Mouse (Mus musculus) midbrain, embryonic 16.5 days (tissue): ENCODE results near the gene Ccdc130. TPM values are rescaled to one million over a fixed set of nuclear protein-coding genes. Genes with fewer than 3 reads are reported as not detected.

Experiments
- ATAC-seq: fragments of 200-750 bp; cut with Nextera tagmentation; 2 replicates; pipeline ENCODE4 v1.8.0; 2017; ENCODE audit warnings: moderate TSS enrichment
- H3K27ac ChIP-seq: fragments of 300-500 bp; sonication (generic); 2 replicates; pipeline ENCODE4 v1.5.1; 2014; ENCODE audit warnings: mild to moderate bottlenecking, low read length, mixed read lengths
- H3K27me3 ChIP-seq: fragments of 300-500 bp; sonication (generic); 2 replicates; pipeline ENCODE4 v1.6.1; 2014; ENCODE audit warnings: low read depth, low read length, mixed read lengths; ENCODE audit not compliant: control insufficient read depth, insufficient read depth
- H3K36me3 ChIP-seq: fragments of 300-500 bp; sonication (generic); 2 replicates; pipeline ENCODE4 v1.6.1; 2014; ENCODE audit warnings: mild to moderate bottlenecking, low read length, moderate library complexity, mixed read lengths; ENCODE audit not compliant: control insufficient read depth, insufficient read depth
- H3K4me1 ChIP-seq: fragments of 300-500 bp; sonication (generic); 2 replicates; pipeline ENCODE4 v1.6.1; 2014; ENCODE audit warnings: mild to moderate bottlenecking, low read length, mixed read lengths; ENCODE audit not compliant: control insufficient read depth, insufficient read depth
- H3K4me2 ChIP-seq: fragments of 300-500 bp; sonication (generic); 2 replicates; pipeline ENCODE4 v1.6.1; 2014; ENCODE audit warnings: mild to moderate bottlenecking, low read length, mixed read lengths
- H3K4me3 ChIP-seq: fragments of 300-500 bp; sonication (generic); 2 replicates; pipeline ENCODE4 v1.5.1; 2014; ENCODE audit warnings: low read depth, mild to moderate bottlenecking, low read length, moderate library complexity, mixed read lengths
- H3K9ac ChIP-seq: fragments of 300-500 bp; sonication (generic); 2 replicates; pipeline ENCODE4 v1.6.1; 2014; ENCODE audit warnings: low read depth, low read length, mixed read lengths
- H3K9me3 ChIP-seq: fragments of 300-500 bp; sonication (generic); replicated peaks from 2 replicates; pipeline ENCODE4 v1.6.1; 2014; ENCODE audit warnings: mild to moderate bottlenecking, low read length, mixed read lengths; ENCODE audit not compliant: control insufficient read depth, poor library complexity, severe bottlenecking
- WGBS: fragments of 180-500 bp; shearing (Covaris S2); extraction: QIAGEN DNeasy Blood & Tissue Kit; methylation state at CpG from one replicate; pipeline ENCODE4 v1.1.7; 2014; 5-methylcytosine and 5-hydroxymethylcytosine counted together
- polyA plus RNA-seq: library from polyadenylated mRNA; unstranded; fragments of >200 nt; fragmentation: Nextera tagmentation; extraction: Ambion mirVana; gene quantifications from 2 replicates; pipeline ENCODE4 v1.2.1, GENCODE M21; 2015

Gene Ccdc130
- polyA plus RNA-seq, 1 experiment from 2014 or later = 23.0 TPM

DNA sequence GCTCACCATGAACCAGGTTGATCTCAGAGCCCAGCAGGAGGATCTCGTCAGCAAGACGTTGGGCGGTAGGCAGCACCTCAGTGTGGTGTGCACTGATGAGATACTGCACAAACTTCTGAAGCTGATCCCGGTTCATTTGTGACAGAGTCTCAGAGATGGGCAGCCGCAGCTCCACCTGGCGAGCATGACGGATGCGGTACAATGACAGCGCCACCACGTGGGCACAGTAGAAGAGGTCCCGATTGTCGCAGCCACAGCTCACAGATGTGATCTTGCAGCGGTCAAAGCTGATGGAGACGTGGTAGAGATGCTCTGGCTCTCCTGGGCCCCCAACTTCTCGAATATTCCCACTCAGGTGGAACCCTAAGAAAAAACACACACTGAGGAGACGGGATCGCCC lies 39.4 kb downstream of the Ccdc130 start:
- WGBS = 72% methylated on average over 17 of the region's 17 CpGs
- Histone ChIP-seq H3K4me1 (peaks cover 20% of the 10 kb centered on the region), H3K9ac (no peak overlapping the region), H3K27me3 (no peaks in the 10 kb centered on the region), H3K36me3 (peaks cover 35% of the 10 kb centered on the region), H3K4me3 (no peak overlapping the region), H3K9me3 (no peaks in the 10 kb centered on the region), H3K4me2 (no peak overlapping the region), H3K27ac (no peak overlapping the region)
- no peak for ATAC-seq

GRCm38 (mm10) chr8:84223322-84224029 lies 46.7 kb downstream of the Ccdc130 start:
- Histone ChIP-seq H3K4me2 (no peak overlapping the region), H3K4me3 (no peak overlapping the region), H3K27me3 (no peaks in the 10 kb centered on the region), H3K9me3 (no peaks in the 10 kb centered on the region), H3K27ac (no peak overlapping the region), H3K36me3 (peaks cover 62% of the 10 kb centered on the region), H3K4me1 (no peaks in the 10 kb centered on the region), H3K9ac (no peak overlapping the region)
- 79% methylated on average over 21 of the region's 21 CpGs for WGBS
- ATAC-seq = peak; percentile 36

DNA sequence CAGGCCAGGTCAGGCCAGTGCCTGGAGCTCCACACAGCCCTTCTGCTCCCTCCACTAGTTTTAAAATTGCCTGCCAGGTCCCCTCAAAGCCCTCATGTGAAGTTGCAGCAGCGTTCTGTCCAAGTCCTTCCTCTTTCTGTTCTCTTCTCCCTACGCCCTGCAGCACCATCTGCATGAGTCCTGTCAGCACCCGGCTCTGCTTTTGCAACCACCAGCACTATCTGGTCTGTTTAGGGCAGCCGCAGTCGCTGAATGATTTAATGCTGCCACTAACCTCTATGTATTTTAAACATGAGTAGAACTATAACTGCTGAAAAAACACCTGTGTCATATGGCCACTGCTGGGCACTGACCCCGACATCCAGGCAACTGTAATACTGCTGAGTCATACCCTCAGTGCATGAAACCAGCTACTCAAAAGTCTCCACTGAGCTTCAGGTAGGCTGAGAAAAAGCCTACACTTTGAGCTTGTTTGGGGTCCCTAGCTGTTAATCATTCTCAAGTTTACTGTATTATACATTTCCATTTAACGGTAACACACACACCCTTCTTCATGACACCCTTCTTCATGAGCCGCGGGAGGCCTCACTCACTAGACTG lies 47.5 kb downstream of the Ccdc130 start:
- H3K4me3 ChIP-seq = no peak overlapping the region
- 96% methylated on average over 9 of the region's 9 CpGs for WGBS

GRCm38 (mm10) chr8:84220105-84220504 lies 50.1 kb downstream of the Ccdc130 start:
- Histone ChIP-seq H3K4me2 (no peak overlapping the region), H3K9ac (no peak overlapping the region), H3K4me3 (no peak overlapping the region), H3K27me3 (no peaks in the 10 kb centered on the region), H3K36me3 (peaks cover 61% of the 10 kb centered on the region), H3K9me3 (no peaks in the 10 kb centered on the region), H3K27ac (no peak overlapping the region), H3K4me1 (no peaks in the 10 kb centered on the region)
- ATAC-seq = no peak
- WGBS = 77% methylated on average over 7 of the region's 7 CpGs

More for the DNA sequence above, 47.5 kb downstream of the Ccdc130 start:
- no peak overlapping the region for H3K4me2 ChIP-seq
- H3K27ac ChIP-seq = no peak overlapping the region
- H3K36me3 ChIP-seq = peaks cover 66% of the 10 kb centered on the region
- H3K4me1 ChIP-seq = no peaks in the 10 kb centered on the region
- no peaks in the 10 kb centered on the region for H3K27me3 ChIP-seq
- no peak for ATAC-seq
- no peaks in the 10 kb centered on the region for H3K9me3 ChIP-seq
- no peak overlapping the region for H3K9ac ChIP-seq

- Histone ChIP-seq H3K4me1 (no peaks in the 10 kb centered on the region), H3K27me3 (no peaks in the 10 kb centered on the region), H3K36me3 (peaks cover 58% of the 10 kb centered on the region), H3K4me2 (no peak overlapping the region), H3K9me3 (no peaks in the 10 kb centered on the region), H3K9ac (no peak overlapping the region), H3K4me3 (no peak overlapping the region), H3K27ac (no peak overlapping the region)
- no peak for ATAC-seq
- WGBS = 95% methylated on average over 5 of the region's 5 CpGs
These were observed 52.0 kb downstream of the Ccdc130 start for GRCm38 (mm10) chr8:84218143-84218542.

- no peak overlapping the region for H3K4me2 ChIP-seq
- H3K4me1 ChIP-seq = no peaks in the 10 kb centered on the region
- peaks cover 57% of the 10 kb centered on the region for H3K36me3 ChIP-seq
- H3K27me3 ChIP-seq = no peaks in the 10 kb centered on the region
- no peak for ATAC-seq
- H3K9ac ChIP-seq = no peak overlapping the region
- no peak overlapping the region for H3K27ac ChIP-seq
- H3K9me3 ChIP-seq = no peaks in the 10 kb centered on the region
- H3K4me3 ChIP-seq = no peak overlapping the region
- 93% methylated on average over 11 of the region's 11 CpGs for WGBS
These were observed 53.0 kb downstream of the Ccdc130 start for GRCm38 (mm10) chr8:84217206-84217605.

- Histone ChIP-seq H3K27ac (no peak overlapping the region), H3K27me3 (no peaks in the 10 kb centered on the region), H3K4me2 (no peak overlapping the region), H3K36me3 (peaks cover 46% of the 10 kb centered on the region), H3K4me3 (no peak overlapping the region), H3K4me1 (peaks cover 9% of the 10 kb centered on the region), H3K9me3 (no peaks in the 10 kb centered on the region), H3K9ac (no peak overlapping the region)
- no peak for ATAC-seq
- WGBS = 95% methylated on average over 4 of the region's 4 CpGs
These were observed 56.9 kb downstream of the Ccdc130 start for GRCm38 (mm10) chr8:84213277-84213676.

DNA sequence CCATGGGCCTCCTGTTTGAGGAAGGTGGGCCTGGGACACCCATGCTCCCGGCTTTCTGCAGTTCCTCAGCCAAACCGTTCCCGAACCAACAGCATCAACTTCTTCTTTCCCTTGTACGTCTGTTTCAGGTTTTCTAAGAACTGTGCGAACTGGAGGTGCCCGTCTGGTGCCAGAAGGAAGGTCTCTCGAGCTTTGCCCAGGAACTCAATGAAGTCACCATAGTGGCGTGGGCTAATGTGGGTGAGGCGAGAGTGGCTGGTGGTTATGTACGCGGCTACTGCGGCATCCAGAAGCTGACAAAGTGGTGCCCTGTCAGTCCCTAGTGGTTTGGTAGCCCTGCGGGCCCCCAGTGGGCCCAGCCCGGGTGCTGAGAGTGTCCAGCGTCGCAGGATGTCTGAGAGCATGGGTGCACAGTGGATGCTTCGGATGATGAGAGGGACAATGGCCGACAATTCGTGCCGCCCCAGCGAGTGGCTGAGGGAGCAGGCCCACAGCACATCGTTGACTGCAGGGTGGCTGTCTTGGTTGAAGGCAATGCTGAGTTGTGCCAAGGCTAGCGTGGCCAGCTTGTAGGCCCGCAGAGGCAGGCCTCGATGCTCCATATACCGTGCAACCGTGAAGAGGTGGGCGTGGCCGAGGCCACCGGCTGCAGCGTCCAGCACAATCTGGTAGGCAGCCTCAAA lies 58.2 kb downstream of the Ccdc130 start:
- no peak overlapping the region for H3K4me2 ChIP-seq
- peaks cover 34% of the 10 kb centered on the region for H3K36me3 ChIP-seq
- no peak for ATAC-seq
- no peak overlapping the region for H3K4me3 ChIP-seq
- 93% methylated on average over 31 of the region's 31 CpGs for WGBS
- H3K9ac ChIP-seq = no peak overlapping the region
- peaks cover 10% of the 10 kb centered on the region for H3K4me1 ChIP-seq
- H3K9me3 ChIP-seq = no peaks in the 10 kb centered on the region
- H3K27me3 ChIP-seq = no peaks in the 10 kb centered on the region
- no peak overlapping the region for H3K27ac ChIP-seq

- H3K4me1 ChIP-seq = peaks cover 10% of the 10 kb centered on the region
- H3K9me3 ChIP-seq = no peaks in the 10 kb centered on the region
- no peak for ATAC-seq
- WGBS = 91% methylated on average over 3 of the region's 3 CpGs
- no peak overlapping the region for H3K9ac ChIP-seq
- no peak overlapping the region for H3K4me2 ChIP-seq
- H3K4me3 ChIP-seq = no peak overlapping the region
- peaks cover 29% of the 10 kb centered on the region for H3K36me3 ChIP-seq
- no peaks in the 10 kb centered on the region for H3K27me3 ChIP-seq
- no peak overlapping the region for H3K27ac ChIP-seq
These were observed 59.0 kb downstream of the Ccdc130 start for GRCm38 (mm10) chr8:84211202-84211601.
